Mouse (Mus musculus) regulatory T cell (primary cell): Measurements from ENCODE around the gene 1700084M14Rik.
"Not testable (repeated sequence)": the region's sequence is repeated elsewhere in the genome, so short reads cannot be mapped to it uniquely, and the experiment has no call there.

Source experiments
- in situ Hi-C: fragments of 300-600 bp; cut with MboI, MseI; formaldehyde crosslinking; loops from one replicate; pipeline ENCODE4 v1.15.1; 2025; ENCODE audit warnings: high pct_unique_total_duplicates

1700084M14Rik gene

DNA sequence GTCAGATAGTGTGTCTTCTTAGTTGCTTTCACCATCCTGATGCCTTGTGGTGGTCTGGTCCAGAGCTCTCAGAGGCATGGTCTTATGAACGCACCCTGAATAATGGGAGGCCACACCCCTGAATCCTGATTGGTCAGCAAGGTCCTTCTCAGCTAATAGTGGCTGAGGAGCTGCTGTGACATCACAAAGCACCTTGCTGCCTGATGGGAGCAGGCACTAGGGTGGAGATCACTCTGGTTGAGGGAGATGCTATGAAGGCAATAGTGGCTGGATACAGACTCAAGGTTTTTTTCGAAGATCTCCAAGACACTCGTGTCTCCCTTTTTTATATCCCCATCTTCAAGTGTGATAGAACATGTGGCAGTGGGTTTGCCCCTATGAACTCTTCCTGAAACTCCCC lies at the start of gene 1700084M14Rik:
Gene 1700084M14Rik, minus strand, starts transcription at position 101 of the 400 bp plus-strand sequence.
- in situ Hi-C loops, result not testable (repeated sequence)
